Mouse (Mus musculus): Measurements from ENCODE around the gene Hdac9.

DNA sequence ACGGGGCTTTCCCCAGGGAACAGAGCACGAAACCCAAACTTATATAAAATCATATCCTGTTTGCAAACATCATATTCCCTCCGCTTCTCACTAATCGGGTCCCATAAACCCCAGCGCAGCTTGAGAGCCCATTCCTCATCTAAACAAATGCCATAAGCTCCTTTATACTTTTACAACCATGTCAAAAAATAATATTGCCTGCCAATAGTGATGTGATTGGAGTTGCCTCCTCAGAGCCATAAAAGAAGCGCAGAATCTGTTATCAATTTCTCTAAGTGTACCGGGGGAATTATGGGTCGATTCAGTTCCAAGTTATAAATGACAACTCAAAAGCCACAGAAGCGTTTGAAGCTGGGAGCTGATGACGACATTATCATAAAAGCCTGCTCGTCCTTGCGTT is 638.1 kb downstream of the Hdac9 start:
- no peak for TF ChIP-seq EP300 (optimal IDR thresholded peaks at IDR 0.05)
- no peak for TF ChIP-seq CTCF (IDR thresholded peaks at IDR 0.05; ENCODE audit: low read depth)

Data from stomach, postnatal 0 days (tissue).